Mouse (Mus musculus) left cerebral cortex, postnatal 25 days (tissue): ENCODE results near the gene Nr2e1. TPM values are rescaled to one million over a fixed set of nuclear protein-coding genes. Genes with fewer than 3 reads are reported as not detected.

Source experiments
- total RNA-seq, 2 experiments: library from RNA; stranded (reverse); gene quantifications; 2 replicates each; pipeline ENCODE4 v1.2.3; 2021

The Nr2e1 gene
- total RNA-seq, 2 experiments from 2014 or later, result 13.1 to 13.8 TPM

Other genes with a start within 250 kb of the Nr2e1 start
- gene Afg1l, start 105.1 kb downstream of the Nr2e1 start, total RNA-seq, result 10 to 100 TPM; 12.1 to 12.4 TPM
- 100 to 1,000 TPM; 208 to 218 TPM for gene Snx3, start 81.6 kb downstream of the Nr2e1 start, total RNA-seq
- 10 to 100 TPM; 49.3 to 50.1 TPM for gene Ostm1, start 190 bp upstream of the Nr2e1 start, total RNA-seq
- 10 to 100 TPM; 48.5 to 56.6 TPM for gene Sec63, start 177.9 kb upstream of the Nr2e1 start, total RNA-seq